Mouse (Mus musculus) spleen, postnatal 14 days (tissue): ENCODE measurements around the gene Itpr2.

Experiments used
- DNase-seq, 2 experiments: peaks; one replicate each; pipeline ENCODE4 v3.0.0; 2021 to 2022; ENCODE audit warnings: low spot score in 2 of 2

The Itpr2 gene

GRCm38 (mm10) chr6:146509891-146510290, 7.9 kb upstream of the Itpr2 start:
- DNase-seq: no peak

GRCm38 (mm10) chr6:146504459-146504858, 2.4 kb upstream of the Itpr2 start:
- no peak for DNase-seq

GRCm38 (mm10) chr6:146502856-146503255, 833 bp upstream of the Itpr2 start:
- DNase-seq: no peak

GRCm38 (mm10) chr6:146501316-146501865, 632 bp downstream of the Itpr2 start:
- peak; percentile 50 to 59 for DNase-seq

- DNase-seq: no peak
Measured at GRCm38 (mm10) chr6:146500771-146501170, 1.3 kb downstream of the Itpr2 start.

- no peak for DNase-seq
Measured at GRCm38 (mm10) chr6:146500206-146500605, 1.8 kb downstream of the Itpr2 start.

- DNase-seq: no peak
Measured at GRCm38 (mm10) chr6:146499566-146499965, 2.5 kb downstream of the Itpr2 start.

GRCm38 (mm10) chr6:146498416-146498815, 3.6 kb downstream of the Itpr2 start:
- DNase-seq: no peak

GRCm38 (mm10) chr6:146497866-146498265, 4.2 kb downstream of the Itpr2 start:
- DNase-seq: no peak

GRCm38 (mm10) chr6:146497435-146497834, 4.6 kb downstream of the Itpr2 start:
- no peak for DNase-seq

GRCm38 (mm10) chr6:146491680-146492079, 10.3 kb downstream of the Itpr2 start:
- no peak for DNase-seq

- no peak for DNase-seq
Measured at GRCm38 (mm10) chr6:146490416-146490960, 11.5 kb downstream of the Itpr2 start.

GRCm38 (mm10) chr6:146489841-146490240, 12.2 kb downstream of the Itpr2 start:
- no peak for DNase-seq

GRCm38 (mm10) chr6:146488749-146489148, 13.3 kb downstream of the Itpr2 start:
- no peak for DNase-seq

GRCm38 (mm10) chr6:146487079-146487478, 14.9 kb downstream of the Itpr2 start:
- DNase-seq: no peak

GRCm38 (mm10) chr6:146486073-146486472, 15.9 kb downstream of the Itpr2 start:
- no peak for DNase-seq

GRCm38 (mm10) chr6:146481441-146481840, 20.6 kb downstream of the Itpr2 start:
- DNase-seq: no peak

GRCm38 (mm10) chr6:146480925-146481324, 21.1 kb downstream of the Itpr2 start:
- DNase-seq: no peak

GRCm38 (mm10) chr6:146478888-146479683, 22.9 kb downstream of the Itpr2 start:
- DNase-seq: no peak

- no peak for DNase-seq
Measured at GRCm38 (mm10) chr6:146476865-146477264, 25.2 kb downstream of the Itpr2 start.

- no peak for DNase-seq
Measured at GRCm38 (mm10) chr6:146474166-146474565, 27.9 kb downstream of the Itpr2 start.

- no peak for DNase-seq
Measured at GRCm38 (mm10) chr6:146473216-146473955, 28.6 kb downstream of the Itpr2 start.
